Mouse (Mus musculus): ENCODE data around the gene Zbtb20. TPM values are rescaled to one million over a fixed set of nuclear protein-coding genes. Genes with fewer than 3 reads are reported as not detected.
A peak's percentile ranks its signal among the peaks of the same experiment; 100 is the strongest.

The Zbtb20 gene
- polyA plus RNA-seq, 1 experiment from 2014 or later, result 21.8 TPM

- WGBS, result 4% methylated on average over 13 of the region's 13 CpGs
- Histone ChIP-seq H3K4me2 (ENCODE audit: low read depth, low read length) (peak overlapping the region; percentile 73), H3K4me3 (ENCODE audit: low read length) (peak overlapping the region; percentile 44), H3K9me3 (ENCODE audit: control insufficient read depth, low read length) (no peaks in the 10 kb centered on the region), H3K27me3 (ENCODE audit: control insufficient read depth, insufficient read depth, low read depth, low read length) (no peaks in the 10 kb centered on the region), H3K27ac (ENCODE audit: low read length) (no peak overlapping the region), H3K36me3 (ENCODE audit: control insufficient read depth, insufficient read depth, low read length) (no peaks in the 10 kb centered on the region), H3K9ac (ENCODE audit: low read length) (peak overlapping the region; percentile 49; the same call in 1 of the 2 replicates), H3K4me1 (replicated peaks; ENCODE audit: control insufficient read depth, insufficient read depth, low read length) (peaks cover 16% of the 10 kb centered on the region)
- no peak for ATAC-seq (ENCODE audit: low read depth)
Measured at GRCm38 (mm10) chr16:43503010-43503635, 627.4 kb downstream of the Zbtb20 start.

GRCm38 (mm10) chr16:43503636-43504010 is 627.9 kb downstream of the Zbtb20 start:
- no peak overlapping the region for H3K27ac ChIP-seq (ENCODE audit: low read length)

GRCm38 (mm10) chr16:43504151-43504550 is 628.5 kb downstream of the Zbtb20 start:
- H3K27ac ChIP-seq (ENCODE audit: low read length), result no peak overlapping the region
- peak; percentile 26; the same call in 1 of the 2 replicates for ATAC-seq (ENCODE audit: low read depth)

More at GRCm38 (mm10) chr16:43503636-43504010, 627.9 kb downstream of the Zbtb20 start:
- H3K27me3 ChIP-seq (ENCODE audit: control insufficient read depth, insufficient read depth, low read depth, low read length), result no peaks in the 10 kb centered on the region
- ATAC-seq (ENCODE audit: low read depth), result peak; percentile 47; the same call in 1 of the 2 replicates
- no peaks in the 10 kb centered on the region for H3K36me3 ChIP-seq (ENCODE audit: control insufficient read depth, insufficient read depth, low read length)
- 2% methylated on average over 5 of the region's 5 CpGs for WGBS
- no peaks in the 10 kb centered on the region for H3K9me3 ChIP-seq (ENCODE audit: control insufficient read depth, low read length)
- peaks cover 16% of the 10 kb centered on the region for H3K4me1 ChIP-seq (replicated peaks; ENCODE audit: control insufficient read depth, insufficient read depth, low read length)
- peak overlapping the region; percentile 44 for H3K4me3 ChIP-seq (ENCODE audit: low read length)
- H3K9ac ChIP-seq (ENCODE audit: low read length), result peak overlapping the region; percentile 49
- peak overlapping the region; percentile 73 for H3K4me2 ChIP-seq (ENCODE audit: low read depth, low read length)

GRCm38 (mm10) chr16:43504556-43504955 is 628.9 kb downstream of the Zbtb20 start:
- Histone ChIP-seq H3K27ac (ENCODE audit: low read length) (no peak overlapping the region), H3K36me3 (ENCODE audit: control insufficient read depth, insufficient read depth, low read length) (no peaks in the 10 kb centered on the region), H3K4me1 (replicated peaks; ENCODE audit: control insufficient read depth, insufficient read depth, low read length) (peaks cover 16% of the 10 kb centered on the region), H3K9me3 (ENCODE audit: control insufficient read depth, low read length) (no peaks in the 10 kb centered on the region), H3K9ac (ENCODE audit: low read length) (no peak overlapping the region), H3K27me3 (ENCODE audit: control insufficient read depth, insufficient read depth, low read depth, low read length) (no peaks in the 10 kb centered on the region), H3K4me3 (ENCODE audit: low read length) (no peak overlapping the region), H3K4me2 (ENCODE audit: low read depth, low read length) (no peak overlapping the region)
- WGBS, result 44% methylated on average over 1 of the region's 1 CpGs
- no peak for ATAC-seq (ENCODE audit: low read depth)

More at GRCm38 (mm10) chr16:43504151-43504550, 628.5 kb downstream of the Zbtb20 start:
- Histone ChIP-seq H3K36me3 (ENCODE audit: control insufficient read depth, insufficient read depth, low read length) (no peaks in the 10 kb centered on the region), H3K9me3 (ENCODE audit: control insufficient read depth, low read length) (no peaks in the 10 kb centered on the region), H3K9ac (ENCODE audit: low read length) (no peak overlapping the region; the same call in 1 of the 2 replicates), H3K4me3 (ENCODE audit: low read length) (peak overlapping the region; percentile 44), H3K4me1 (replicated peaks; ENCODE audit: control insufficient read depth, insufficient read depth, low read length) (peaks cover 16% of the 10 kb centered on the region), H3K4me2 (ENCODE audit: low read depth, low read length) (peak overlapping the region; percentile 73), H3K27me3 (ENCODE audit: control insufficient read depth, insufficient read depth, low read depth, low read length) (no peaks in the 10 kb centered on the region)
- WGBS, result 0% methylated on average over 3 of the region's 3 CpGs

GRCm38 (mm10) chr16:43505314-43505950 is 629.8 kb downstream of the Zbtb20 start:
- Histone ChIP-seq H3K27ac (ENCODE audit: low read length) (no peak overlapping the region), H3K4me2 (ENCODE audit: low read depth, low read length) (peak overlapping the region; percentile 35; the same call in 1 of the 2 replicates), H3K27me3 (ENCODE audit: control insufficient read depth, insufficient read depth, low read depth, low read length) (no peaks in the 10 kb centered on the region), H3K4me3 (ENCODE audit: low read length) (no peak overlapping the region), H3K36me3 (ENCODE audit: control insufficient read depth, insufficient read depth, low read length) (no peaks in the 10 kb centered on the region), H3K4me1 (replicated peaks; ENCODE audit: control insufficient read depth, insufficient read depth, low read length) (peaks cover 16% of the 10 kb centered on the region), H3K9me3 (ENCODE audit: control insufficient read depth, low read length) (no peaks in the 10 kb centered on the region), H3K9ac (ENCODE audit: low read length) (no peak overlapping the region)
- no peak for ATAC-seq (ENCODE audit: low read depth)
- 45% methylated on average over 9 of the region's 9 CpGs for WGBS

- Histone ChIP-seq H3K4me3 (ENCODE audit: low read length) (peak overlapping the region; percentile 26), H3K9ac (ENCODE audit: low read length) (peak overlapping the region; percentile 46), H3K27ac (ENCODE audit: low read length) (0 out of 2 replicates have a peak overlapping the region, but pooled peaks have one; percentile 57), H3K4me2 (ENCODE audit: low read depth, low read length) (peak overlapping the region; percentile 35), H3K36me3 (ENCODE audit: control insufficient read depth, insufficient read depth, low read length) (no peaks in the 10 kb centered on the region), H3K9me3 (ENCODE audit: control insufficient read depth, low read length) (no peaks in the 10 kb centered on the region), H3K4me1 (replicated peaks; ENCODE audit: control insufficient read depth, insufficient read depth, low read length) (peaks cover 16% of the 10 kb centered on the region), H3K27me3 (ENCODE audit: control insufficient read depth, insufficient read depth, low read depth, low read length) (no peaks in the 10 kb centered on the region)
- peak; percentile 69; the same call in 1 of the 2 replicates for ATAC-seq (ENCODE audit: low read depth)
- 9% methylated on average over 9 of the region's 9 CpGs for WGBS
Measured at GRCm38 (mm10) chr16:43506189-43506751, 630.6 kb downstream of the Zbtb20 start.

- no peaks in the 10 kb centered on the region for H3K27me3 ChIP-seq (ENCODE audit: control insufficient read depth, insufficient read depth, low read depth, low read length)
- ATAC-seq (ENCODE audit: low read depth), result peak; percentile 72; the same call in 1 of the 2 replicates
- H3K9me3 ChIP-seq (ENCODE audit: control insufficient read depth, low read length), result no peaks in the 10 kb centered on the region
- WGBS, result 23% methylated on average over 10 of the region's 10 CpGs
- no peak overlapping the region for H3K27ac ChIP-seq (ENCODE audit: low read length)
- no peaks in the 10 kb centered on the region for H3K36me3 ChIP-seq (ENCODE audit: control insufficient read depth, insufficient read depth, low read length)
- H3K4me3 ChIP-seq (ENCODE audit: low read length), result peak overlapping the region; percentile 26
- H3K4me2 ChIP-seq (ENCODE audit: low read depth, low read length), result peak overlapping the region; percentile 35
- H3K4me1 ChIP-seq (replicated peaks; ENCODE audit: control insufficient read depth, insufficient read depth, low read length), result peaks cover 16% of the 10 kb centered on the region
- peak overlapping the region; percentile 46; the same call in 1 of the 2 replicates for H3K9ac ChIP-seq (ENCODE audit: low read length)
Measured at GRCm38 (mm10) chr16:43506771-43507405, 631.2 kb downstream of the Zbtb20 start.

- no peaks in the 10 kb centered on the region for H3K36me3 ChIP-seq (ENCODE audit: control insufficient read depth, insufficient read depth, low read length)
- no peaks in the 10 kb centered on the region for H3K27me3 ChIP-seq (ENCODE audit: control insufficient read depth, insufficient read depth, low read depth, low read length)
- WGBS, result 81% methylated on average over 9 of the region's 9 CpGs
- no peak overlapping the region for H3K4me2 ChIP-seq (ENCODE audit: low read depth, low read length)
- ATAC-seq (ENCODE audit: low read depth), result no peak
- no peak overlapping the region for H3K27ac ChIP-seq (ENCODE audit: low read length)
- no peak overlapping the region for H3K4me3 ChIP-seq (ENCODE audit: low read length)
- H3K4me1 ChIP-seq (replicated peaks; ENCODE audit: control insufficient read depth, insufficient read depth, low read length), result peaks cover 14% of the 10 kb centered on the region
- H3K9ac ChIP-seq (ENCODE audit: low read length), result no peak overlapping the region
- H3K9me3 ChIP-seq (ENCODE audit: control insufficient read depth, low read length), result no peaks in the 10 kb centered on the region
Measured at GRCm38 (mm10) chr16:43508166-43508998, 632.7 kb downstream of the Zbtb20 start.

Measured in lung, embryonic 16.5 days (tissue).